Mouse (Mus musculus) layer of hippocampus, adult 9-11 months (tissue): Measurements from ENCODE around the gene Chst4.
"Not testable (repeated sequence)": the region's sequence is repeated elsewhere in the genome, so short reads cannot be mapped to it uniquely, and the experiment has no call there.

Source experiments
- DNase-seq: peaks from one replicate; pipeline ENCODE4 v3.0.0; 2022

The Chst4 gene

GRCm38 (mm10) chr8:110039659-110040058 is at the start of gene Chst4:
Gene Chst4 (minus strand): TSS chr8:110039740.
- DNase-seq = no peak

- no peak for DNase-seq
Observed at GRCm38 (mm10) chr8:110082416-110083105, 43.0 kb upstream of the Chst4 start.

- peak; percentile 58 for DNase-seq
Observed at GRCm38 (mm10) chr8:110079282-110080221, 40.0 kb upstream of the Chst4 start, which contains the start of gene Zfp612. Gene Zfp612 (plus strand): TSS chr8:110079746.

GRCm38 (mm10) chr8:110074496-110074895 is 35.0 kb upstream of the Chst4 start:
- DNase-seq = no peak

- peak; percentile 27 for DNase-seq
Observed at GRCm38 (mm10) chr8:110071600-110071999, 32.1 kb upstream of the Chst4 start.

- DNase-seq = no peak
Observed at GRCm38 (mm10) chr8:110069706-110070105, 30.2 kb upstream of the Chst4 start.

GRCm38 (mm10) chr8:110065676-110066075 is 26.1 kb upstream of the Chst4 start:
- DNase-seq = no peak

GRCm38 (mm10) chr8:110064606-110065365 is 25.2 kb upstream of the Chst4 start:
- DNase-seq = no peak

GRCm38 (mm10) chr8:110064161-110064560 is 24.6 kb upstream of the Chst4 start:
- DNase-seq = no peak

GRCm38 (mm10) chr8:110058207-110058606 is 18.7 kb upstream of the Chst4 start:
- DNase-seq = no peak

GRCm38 (mm10) chr8:110051208-110051607 is 11.7 kb upstream of the Chst4 start:
- DNase-seq = no peak

- no peak for DNase-seq
Observed at GRCm38 (mm10) chr8:110040509-110040908, 969 bp upstream of the Chst4 start.

GRCm38 (mm10) chr8:110039216-110039615 is 324 bp downstream of the Chst4 start:
- DNase-seq = no peak

- DNase-seq = no peak
Observed at GRCm38 (mm10) chr8:110036156-110036555, 3.4 kb downstream of the Chst4 start.

GRCm38 (mm10) chr8:110034331-110034730 is 5.2 kb downstream of the Chst4 start:
- DNase-seq = peak; percentile 51

- DNase-seq = not testable (repeated sequence)
Observed at GRCm38 (mm10) chr8:110033771-110034170, 5.8 kb downstream of the Chst4 start.

- DNase-seq = no peak
Observed at GRCm38 (mm10) chr8:110022768-110023344, 16.7 kb downstream of the Chst4 start.

- no peak for DNase-seq
Observed at GRCm38 (mm10) chr8:110022081-110022480, 17.5 kb downstream of the Chst4 start.

- peak; percentile 24 for DNase-seq
Observed at GRCm38 (mm10) chr8:110010868-110011267, 28.7 kb downstream of the Chst4 start.

GRCm38 (mm10) chr8:110008995-110009446 is 30.5 kb downstream of the Chst4 start:
- DNase-seq = no peak

- no peak for DNase-seq
Observed at GRCm38 (mm10) chr8:110008228-110008994, 31.1 kb downstream of the Chst4 start.
